Mouse (Mus musculus) mature B cell (primary cell): ENCODE measurements around the gene Pttg1.

Experiments used
- in situ Hi-C: fragments of 300-500 bp; cut with MboI; formaldehyde crosslinking; loops from 2 replicates; pipeline ENCODE4 v1.14.3; 2019

Gene Pttg1

GRCm38 (mm10) chr11:43408888-43409287 lies 17.2 kb downstream of the Pttg1 start:
- in situ Hi-C loops = loop anchor here (10.0 kb wide), 1 partner anchor 54 kb away; no protein-coding TSS in a partner anchor

DNA sequence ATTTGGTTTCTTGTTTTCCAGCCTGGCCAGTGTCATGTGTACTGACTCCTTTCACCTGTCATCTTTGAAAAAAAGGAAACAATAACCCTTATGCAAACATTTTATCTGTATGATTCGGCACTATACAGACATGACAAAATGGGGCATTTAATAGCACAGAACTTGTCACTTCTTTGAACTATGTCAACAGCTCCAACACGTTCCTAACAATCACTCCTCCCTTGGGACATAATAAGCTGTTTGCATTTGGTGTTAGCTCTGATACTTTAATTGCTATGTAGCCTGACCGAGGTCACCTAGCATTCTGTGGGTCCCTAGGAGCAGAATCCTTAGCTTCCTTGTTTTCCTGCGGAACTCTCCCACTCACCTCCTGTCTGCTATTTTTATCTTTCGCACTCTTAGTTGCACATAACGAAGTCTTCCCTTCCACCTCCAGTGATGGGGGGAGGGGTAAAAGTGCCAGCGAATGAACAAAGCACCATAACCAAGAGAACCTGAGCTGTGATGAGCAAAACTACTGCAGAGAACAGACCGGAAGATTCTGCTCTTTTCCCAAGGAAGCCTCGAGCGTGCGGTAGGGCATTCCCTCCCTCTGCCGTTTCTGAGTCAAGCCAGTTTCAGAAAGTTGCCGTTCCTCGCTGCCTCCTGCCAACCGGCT lies 21.8 kb downstream of the Pttg1 start:
- in situ Hi-C loops = loop anchor here (10.0 kb wide), 1 partner anchor 49 kb away; no protein-coding TSS in a partner anchor

DNA sequence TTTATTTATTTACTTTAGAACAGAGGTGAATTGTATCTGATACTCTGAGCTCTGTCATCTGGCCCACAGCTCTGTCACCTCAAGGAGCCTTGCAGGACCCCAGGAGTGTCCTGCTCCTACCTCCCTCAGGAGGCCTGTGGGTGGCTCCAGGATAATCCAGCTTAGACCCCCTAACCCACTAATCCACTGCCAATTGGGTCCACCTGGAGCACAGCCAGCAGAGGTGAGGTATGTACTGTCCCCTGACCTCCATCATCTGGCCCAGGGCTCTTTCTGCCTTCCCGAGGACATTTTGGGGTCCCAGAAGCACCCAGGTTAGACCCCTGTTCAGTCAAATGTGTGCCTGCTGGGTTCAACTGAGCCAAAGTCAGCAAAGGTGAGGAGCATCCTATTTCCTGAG lies 25.9 kb downstream of the Pttg1 start:
- in situ Hi-C loops = loop anchor here (10.0 kb wide), 1 partner anchor 45 kb away; no protein-coding TSS in a partner anchor

GRCm38 (mm10) chr11:43399297-43399696 lies 26.8 kb downstream of the Pttg1 start:
- in situ Hi-C loops = no loop called here

- in situ Hi-C loops = no loop called here
Observed at GRCm38 (mm10) chr11:43396672-43397071, 29.4 kb downstream of the Pttg1 start.

- in situ Hi-C loops = no loop called here
Observed at GRCm38 (mm10) chr11:43396246-43396645, 29.8 kb downstream of the Pttg1 start.

DNA sequence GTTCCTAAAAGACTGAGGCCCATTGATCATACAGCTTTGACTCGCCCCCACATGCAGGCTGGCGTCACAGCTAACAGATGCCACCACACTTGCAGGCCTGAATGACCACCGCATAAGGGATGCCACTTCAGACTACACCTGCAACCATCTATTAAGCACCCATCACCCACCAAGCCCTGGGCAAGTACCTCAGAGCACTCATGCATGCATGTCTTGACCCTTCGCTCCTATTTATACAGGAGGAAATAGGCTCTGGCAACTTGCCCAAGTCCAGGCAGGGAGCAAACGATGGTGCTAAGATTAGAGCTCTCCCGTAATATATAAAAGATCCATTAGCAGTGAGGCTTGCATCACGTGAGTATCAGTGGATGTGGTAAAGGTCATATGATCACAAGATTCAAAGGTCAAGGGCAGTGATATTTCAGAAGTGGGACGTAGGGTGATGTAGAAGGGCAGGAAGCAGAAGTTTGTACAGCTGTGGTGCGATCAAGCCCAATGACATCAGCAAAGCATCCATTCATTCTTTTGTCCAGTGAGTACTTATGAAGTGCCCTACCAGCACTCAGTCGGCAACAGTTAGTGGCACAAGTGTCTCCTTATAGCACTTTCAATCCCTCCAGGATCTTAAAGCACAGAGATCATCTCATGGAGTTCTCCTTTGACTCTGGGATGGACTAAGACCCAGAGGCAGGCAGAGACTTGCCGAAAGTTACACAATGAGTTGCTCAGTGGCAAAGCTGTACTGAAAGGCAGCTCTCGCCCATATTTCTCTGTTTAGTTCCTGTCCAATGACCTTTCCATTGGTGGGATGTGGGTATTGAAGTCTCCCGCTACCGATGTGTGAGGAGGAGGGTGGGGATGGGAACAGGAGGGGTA lies 30.7 kb downstream of the Pttg1 start:
- in situ Hi-C loops = no loop called here

DNA sequence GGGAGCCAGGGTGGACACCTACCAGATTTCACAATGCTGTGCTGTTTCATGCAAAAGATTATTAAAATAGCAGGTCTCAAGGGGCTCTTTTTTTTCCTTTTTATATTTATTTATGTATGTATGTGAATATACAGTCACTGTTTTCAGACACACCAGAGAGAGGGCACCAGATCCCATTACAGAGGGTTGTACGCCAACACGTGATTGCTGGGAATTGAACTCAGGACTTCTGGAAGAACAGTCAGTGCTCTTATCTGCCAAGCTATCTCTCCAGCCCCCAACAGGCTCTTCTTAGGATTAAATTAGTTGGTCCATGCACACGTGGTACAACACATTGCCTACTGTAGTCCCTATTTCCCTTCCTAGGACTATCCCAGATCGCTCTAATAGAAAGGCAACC lies 32.7 kb downstream of the Pttg1 start:
- in situ Hi-C loops = no loop called here

DNA sequence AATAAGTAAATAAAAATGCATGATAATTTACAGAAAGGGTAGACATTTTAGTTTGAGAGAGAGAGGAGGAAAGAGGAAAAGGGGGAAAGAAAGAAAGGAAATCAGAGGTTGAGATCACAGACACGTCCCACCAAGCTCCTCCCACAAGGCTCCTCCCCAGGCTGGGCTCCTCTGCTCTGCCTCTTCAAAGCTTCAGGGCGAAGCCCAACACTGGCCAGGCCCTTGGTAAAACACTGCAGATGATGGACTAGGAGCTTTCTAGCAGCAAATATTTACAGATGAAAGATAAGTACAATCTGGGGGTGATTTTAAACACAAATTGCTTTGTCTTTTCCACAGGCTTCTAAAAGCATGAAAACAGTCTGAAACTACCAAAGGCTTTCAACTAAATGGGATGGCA lies 33.3 kb downstream of the Pttg1 start:
- in situ Hi-C loops = no loop called here

- in situ Hi-C loops = no loop called here
Observed at GRCm38 (mm10) chr11:43389118-43389517, 36.9 kb downstream of the Pttg1 start.

GRCm38 (mm10) chr11:43388122-43389097 lies 37.6 kb downstream of the Pttg1 start:
- in situ Hi-C loops = no loop called here

- in situ Hi-C loops = no loop called here
Observed at GRCm38 (mm10) chr11:43387004-43387880, 38.8 kb downstream of the Pttg1 start.

- in situ Hi-C loops = no loop called here
Observed at GRCm38 (mm10) chr11:43385716-43386115, 40.3 kb downstream of the Pttg1 start.

DNA sequence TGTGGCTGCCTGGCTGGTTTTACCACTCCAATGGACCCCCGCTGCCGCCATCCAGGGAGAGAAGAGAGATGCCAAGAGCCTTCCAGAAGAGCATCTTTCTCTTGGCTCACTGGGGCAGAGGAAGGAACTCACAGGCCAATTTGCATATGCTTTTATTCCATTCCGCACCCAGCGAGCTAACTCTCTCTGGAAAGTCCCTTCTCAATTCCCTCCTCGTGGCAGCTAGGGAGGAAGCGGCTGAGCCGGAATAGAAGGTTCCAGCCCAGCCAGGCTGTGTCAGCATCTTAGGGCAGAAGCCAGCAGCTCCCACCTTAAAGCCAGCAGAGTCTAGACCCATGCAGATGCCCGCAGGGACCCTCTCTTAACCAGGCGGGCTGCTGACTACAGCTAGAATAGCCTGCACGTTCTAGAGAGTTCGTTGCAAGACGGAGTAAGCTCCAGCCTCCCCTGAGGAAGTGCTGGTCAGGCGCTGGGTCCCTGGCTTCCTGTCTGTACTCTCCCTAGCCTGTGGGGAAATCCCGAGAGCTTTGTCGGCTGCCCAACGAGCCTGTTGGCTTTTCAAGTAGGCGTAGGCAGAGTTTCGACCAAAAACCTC lies 40.9 kb downstream of the Pttg1 start:
- in situ Hi-C loops = no loop called here

GRCm38 (mm10) chr11:43383581-43383980 lies 42.5 kb downstream of the Pttg1 start:
- in situ Hi-C loops = no loop called here

- in situ Hi-C loops = no loop called here
Observed at GRCm38 (mm10) chr11:43380901-43381300, 45.1 kb downstream of the Pttg1 start.

DNA sequence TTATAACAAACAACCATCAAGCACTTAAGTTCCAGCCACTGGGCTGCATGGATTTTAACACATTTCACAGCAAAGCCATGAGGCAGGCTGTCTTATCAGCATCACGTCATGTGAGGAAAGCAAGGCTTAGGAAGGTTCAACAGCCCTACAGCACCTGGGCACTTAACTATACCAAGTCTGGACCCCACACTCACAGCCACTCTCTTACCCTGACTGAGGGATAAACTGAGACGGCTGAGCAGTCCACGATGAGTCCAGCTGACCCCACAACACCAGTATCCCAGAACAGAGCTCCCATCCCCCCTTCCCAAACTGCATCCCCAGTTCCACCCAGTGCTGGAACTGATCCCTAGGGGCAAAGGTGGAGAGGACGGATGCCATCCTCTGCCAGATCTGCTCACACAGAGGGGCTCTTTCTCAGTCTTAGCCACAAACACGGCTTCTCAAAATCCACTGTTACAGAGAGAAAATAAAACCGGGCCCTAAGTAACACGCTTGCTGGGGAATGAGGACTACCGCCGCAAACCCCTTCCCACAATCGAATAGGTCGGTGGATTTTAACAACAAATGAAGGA lies 46.1 kb downstream of the Pttg1 start:
- in situ Hi-C loops = no loop called here

DNA sequence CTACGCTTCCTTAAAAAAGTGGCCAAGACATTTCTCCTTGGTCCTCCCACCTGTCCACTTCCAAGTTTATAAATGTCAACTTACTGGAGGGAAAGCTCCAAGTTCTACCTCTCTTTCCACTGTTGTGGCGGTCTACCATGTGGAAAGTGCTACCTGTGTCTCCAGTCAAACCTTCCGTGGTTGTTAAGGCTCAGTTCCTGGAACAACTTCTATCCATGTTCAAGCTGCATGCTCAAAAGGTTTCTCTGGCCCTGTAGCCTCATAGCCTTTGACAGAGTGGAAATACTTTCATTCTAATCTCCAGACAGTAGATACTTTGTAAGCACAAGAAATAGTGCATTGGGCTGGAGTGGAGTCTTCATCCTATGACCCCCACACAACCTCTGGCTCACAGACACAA lies 46.6 kb downstream of the Pttg1 start:
- in situ Hi-C loops = no loop called here

- in situ Hi-C loops = no loop called here
Observed at GRCm38 (mm10) chr11:43377083-43377850, 48.8 kb downstream of the Pttg1 start.
